Mouse (Mus musculus) intestine, embryonic 15.5 days (tissue): ENCODE results near the gene Sik3. TPM values are rescaled to one million over a fixed set of nuclear protein-coding genes. Genes with fewer than 3 reads are reported as not detected.

ENCODE experiments used
- ATAC-seq: fragments of 200-750 bp; cut with Nextera tagmentation; 2 replicates; pipeline ENCODE4 v1.8.0; 2017; ENCODE audit warnings: moderate TSS enrichment, moderate library complexity
- H3K27ac ChIP-seq: fragments of 300-500 bp; sonication (generic); 2 replicates; pipeline ENCODE4 v1.5.1; 2015; ENCODE audit warnings: mild to moderate bottlenecking, inconsistent platforms
- H3K27me3 ChIP-seq: fragments of 300-500 bp; sonication (generic); replicated peaks from 2 replicates; pipeline ENCODE4 v1.6.1; 2015; ENCODE audit warnings: inconsistent platforms
- H3K36me3 ChIP-seq: fragments of 300-500 bp; sonication (generic); 2 replicates; pipeline ENCODE4 v1.6.1; 2015; ENCODE audit warnings: inconsistent platforms
- H3K4me1 ChIP-seq: fragments of 300-500 bp; sonication (generic); replicated peaks from 2 replicates; pipeline ENCODE4 v1.6.1; 2015; ENCODE audit warnings: inconsistent platforms
- H3K4me2 ChIP-seq: fragments of 300-500 bp; sonication (generic); replicated peaks from 2 replicates; pipeline ENCODE4 v1.6.1; 2015; ENCODE audit warnings: mild to moderate bottlenecking, inconsistent platforms
- H3K4me3 ChIP-seq: fragments of 300-500 bp; sonication (generic); replicated peaks from 2 replicates; pipeline ENCODE4 v1.5.1; 2015; ENCODE audit warnings: inconsistent platforms
- H3K9ac ChIP-seq: fragments of 300-500 bp; sonication (generic); 2 replicates; pipeline ENCODE4 v1.6.1; 2015; ENCODE audit warnings: inconsistent platforms
- H3K9me3 ChIP-seq: fragments of 300-500 bp; sonication (generic); 2 replicates; pipeline ENCODE4 v1.6.1; 2016; ENCODE audit warnings: inconsistent platforms
- WGBS: fragments of 180-500 bp; shearing (Covaris S2); methylation state at CpG from one replicate; pipeline ENCODE4 v1.1.7; 2015; 5-methylcytosine and 5-hydroxymethylcytosine counted together
- polyA plus RNA-seq: library from polyadenylated mRNA; unstranded; fragments of >200 nt; fragmentation: Nextera tagmentation; extraction: Ambion mirVana; gene quantifications from 2 replicates; pipeline ENCODE4 v1.2.1, GENCODE M21; 2015

Sik3 gene
- polyA plus RNA-seq, 1 experiment from 2014 or later, result 13.2 TPM

DNA sequence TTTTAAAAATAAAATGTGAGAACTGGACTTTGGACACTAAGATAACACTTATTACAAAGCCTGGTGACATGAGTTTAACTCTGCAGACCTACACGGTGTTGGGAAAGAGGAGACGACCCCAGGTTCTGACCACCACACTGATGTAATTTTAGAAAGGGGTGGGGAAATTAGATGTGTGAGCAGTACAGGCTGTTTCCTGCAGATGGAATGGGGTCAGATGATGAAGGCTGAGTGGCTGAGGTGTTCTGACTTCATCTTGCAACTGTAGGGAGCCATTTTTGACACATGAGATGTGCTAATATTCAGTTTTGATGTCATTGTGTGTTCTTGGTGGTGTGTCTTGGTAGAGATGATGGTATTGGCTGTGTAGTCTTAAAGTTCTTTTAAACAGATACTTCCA lies 28.6 kb downstream of the Sik3 start:
- Histone ChIP-seq H3K9me3 (no peaks in the 10 kb centered on the region), H3K36me3 (no peaks in the 10 kb centered on the region), H3K4me3 (no peak overlapping the region), H3K4me1 (no peaks in the 10 kb centered on the region), H3K9ac (no peak overlapping the region), H3K4me2 (no peak overlapping the region), H3K27me3 (no peaks in the 10 kb centered on the region), H3K27ac (no peak overlapping the region)
- ATAC-seq, result no peak
- WGBS, result 55% methylated on average over 2 of the region's 2 CpGs

DNA sequence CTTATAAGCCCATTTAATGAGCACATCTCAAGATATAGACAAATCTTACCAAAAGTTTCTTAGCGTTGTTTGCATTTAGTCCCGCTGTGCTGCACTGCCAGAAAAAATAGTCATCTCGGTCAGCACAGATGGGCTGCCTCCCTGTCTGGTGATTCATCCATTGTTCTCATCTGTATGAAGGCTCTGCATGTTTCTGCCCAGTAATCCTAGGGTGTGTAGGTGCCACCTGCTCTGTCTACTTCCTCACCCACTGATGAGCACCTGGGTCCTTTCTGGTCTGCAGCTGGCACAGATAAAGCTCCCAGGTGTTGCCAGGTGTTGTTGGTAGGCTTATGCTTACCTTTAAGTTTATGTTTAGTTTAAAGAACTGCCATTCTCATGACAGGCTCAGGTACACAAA lies 29.8 kb downstream of the Sik3 start:
- no peak overlapping the region for H3K9ac ChIP-seq
- 76% methylated on average over 3 of the region's 3 CpGs for WGBS
- H3K4me2 ChIP-seq, result no peak overlapping the region
- ATAC-seq, result no peak
- H3K27ac ChIP-seq, result no peak overlapping the region
- no peaks in the 10 kb centered on the region for H3K4me1 ChIP-seq
- H3K36me3 ChIP-seq, result no peaks in the 10 kb centered on the region
- H3K9me3 ChIP-seq, result no peaks in the 10 kb centered on the region
- no peak overlapping the region for H3K4me3 ChIP-seq
- no peaks in the 10 kb centered on the region for H3K27me3 ChIP-seq

DNA sequence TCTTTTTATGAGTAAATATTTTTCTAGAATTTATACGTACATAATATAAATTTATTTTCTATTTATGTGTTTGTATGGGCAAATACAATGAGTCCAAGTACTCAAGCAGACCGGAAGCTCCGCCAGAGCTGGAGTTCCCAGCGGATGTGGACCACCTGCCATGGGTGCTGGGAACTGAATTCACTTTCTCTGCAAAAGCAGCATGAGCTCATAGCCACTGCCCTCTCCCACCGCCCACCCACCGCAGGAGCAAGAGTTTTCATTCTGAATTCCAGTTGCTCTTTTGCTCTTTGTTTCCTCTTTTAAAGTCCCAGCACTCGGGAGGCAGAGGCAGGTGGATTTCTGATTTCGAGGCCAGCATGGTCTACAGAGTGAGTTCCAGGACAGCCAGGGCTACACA lies 31.0 kb downstream of the Sik3 start:
- WGBS, result 90% methylated on average over 8 of the region's 8 CpGs

DNA sequence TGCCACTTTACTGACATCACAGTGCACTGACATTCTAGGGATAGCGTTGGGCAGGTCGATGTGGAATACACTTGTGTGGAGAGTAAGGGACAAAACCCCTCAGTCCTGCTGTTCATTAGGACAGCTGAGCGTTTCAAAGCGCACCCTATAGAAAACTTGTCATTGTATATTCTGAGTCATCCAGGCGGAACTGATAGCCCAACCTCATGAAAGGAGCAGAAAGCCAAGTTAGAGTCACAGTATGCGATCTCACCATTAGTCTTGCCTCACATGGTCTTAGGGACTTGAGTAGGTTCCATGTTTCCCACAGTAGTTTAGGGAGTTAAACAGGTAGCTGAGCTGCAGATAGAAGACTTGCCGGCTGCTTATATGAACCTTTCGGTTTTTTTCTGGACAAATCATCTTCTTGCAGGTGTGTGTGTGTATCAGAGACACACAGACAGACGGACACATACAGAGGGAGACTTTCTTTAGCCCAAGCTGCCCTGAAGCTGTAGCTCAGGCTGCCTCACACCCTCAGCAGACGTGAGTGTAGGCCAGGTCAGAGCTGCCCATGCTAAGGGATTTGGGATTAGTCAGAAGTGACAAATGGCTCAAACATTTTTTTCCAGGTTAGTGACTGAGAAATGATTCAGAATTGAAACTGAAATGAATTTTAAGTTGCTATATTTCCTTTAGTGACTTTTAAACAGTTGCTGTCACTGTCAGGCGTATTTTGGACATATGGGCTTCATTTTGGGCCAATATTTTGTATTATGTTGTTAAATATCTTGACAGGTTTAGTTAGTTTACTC lies 34.3 kb downstream of the Sik3 start:
- Histone ChIP-seq H3K4me2 (no peak overlapping the region), H3K27me3 (no peaks in the 10 kb centered on the region), H3K36me3 (no peaks in the 10 kb centered on the region), H3K4me3 (no peak overlapping the region), H3K4me1 (0 out of 2 replicates have a peak, but pooled peaks cover 6% of the 10 kb centered on the region), H3K9ac (no peak overlapping the region), H3K9me3 (no peaks in the 10 kb centered on the region), H3K27ac (no peak overlapping the region)
- no peak for ATAC-seq
- WGBS, result 87% methylated on average over 11 of the region's 11 CpGs

More for the DNA sequence above, 31.0 kb downstream of the Sik3 start:
- Histone ChIP-seq H3K4me3 (no peak overlapping the region), H3K4me1 (0 out of 2 replicates have a peak, but pooled peaks cover 5% of the 10 kb centered on the region), H3K36me3 (no peaks in the 10 kb centered on the region), H3K9ac (no peak overlapping the region), H3K27ac (no peak overlapping the region), H3K9me3 (no peaks in the 10 kb centered on the region), H3K27me3 (no peaks in the 10 kb centered on the region), H3K4me2 (no peak overlapping the region)
- ATAC-seq, result no peak

DNA sequence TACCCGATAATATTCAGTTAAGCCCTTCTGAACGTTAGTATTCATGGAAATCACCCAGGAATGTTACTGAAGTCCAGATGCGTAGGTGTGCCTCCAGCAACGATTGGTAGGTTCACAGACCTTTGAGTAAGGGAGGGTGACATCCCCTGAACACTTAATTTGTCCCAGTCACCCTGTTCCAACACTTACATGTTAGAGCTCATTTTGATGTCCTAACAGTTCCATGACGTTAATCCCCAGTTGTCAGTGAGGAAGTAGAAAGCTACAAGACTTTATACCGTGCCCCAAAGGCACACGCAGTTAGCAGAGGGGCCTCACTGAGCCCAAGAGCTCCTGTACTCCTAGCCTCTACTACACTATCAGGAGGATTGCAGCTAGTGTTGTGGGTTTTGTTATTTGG lies 36.9 kb downstream of the Sik3 start:
- Histone ChIP-seq H3K9me3 (no peaks in the 10 kb centered on the region), H3K27me3 (no peaks in the 10 kb centered on the region), H3K4me2 (no peak overlapping the region), H3K27ac (no peak overlapping the region), H3K36me3 (no peaks in the 10 kb centered on the region), H3K9ac (no peak overlapping the region), H3K4me1 (peaks cover 11% of the 10 kb centered on the region; the same call in 1 of the 2 replicates), H3K4me3 (no peak overlapping the region)
- ATAC-seq, result no peak
- WGBS, result 73% methylated on average over 7 of the region's 7 CpGs

DNA sequence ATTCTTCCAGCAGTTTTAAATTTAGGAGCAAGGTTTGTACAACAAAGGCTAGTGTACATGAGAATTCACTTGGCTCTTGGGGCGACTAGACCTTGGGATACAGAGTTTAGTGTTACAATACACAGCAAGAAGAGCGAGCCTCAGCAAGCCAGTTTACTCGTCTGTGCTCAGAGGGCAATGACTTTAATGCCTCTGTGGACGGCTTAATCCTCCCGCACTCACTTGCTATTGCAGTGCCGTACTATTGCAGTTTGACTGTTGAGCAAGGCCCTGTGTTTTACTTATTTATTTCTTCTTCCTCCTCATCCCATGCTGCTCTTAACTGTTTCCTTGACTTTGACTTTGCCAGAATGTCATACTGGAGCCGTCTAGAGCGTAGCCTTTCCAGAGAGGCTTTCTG lies 37.6 kb downstream of the Sik3 start:
- no peaks in the 10 kb centered on the region for H3K27me3 ChIP-seq
- WGBS, result 75% methylated on average over 8 of the region's 8 CpGs
- H3K9ac ChIP-seq, result no peak overlapping the region
- no peak overlapping the region for H3K4me2 ChIP-seq
- H3K4me1 ChIP-seq, result peaks cover 11% of the 10 kb centered on the region; the same call in 1 of the 2 replicates
- no peak overlapping the region for H3K27ac ChIP-seq
- H3K4me3 ChIP-seq, result no peak overlapping the region
- ATAC-seq, result no peak
- H3K9me3 ChIP-seq, result no peaks in the 10 kb centered on the region
- no peaks in the 10 kb centered on the region for H3K36me3 ChIP-seq

DNA sequence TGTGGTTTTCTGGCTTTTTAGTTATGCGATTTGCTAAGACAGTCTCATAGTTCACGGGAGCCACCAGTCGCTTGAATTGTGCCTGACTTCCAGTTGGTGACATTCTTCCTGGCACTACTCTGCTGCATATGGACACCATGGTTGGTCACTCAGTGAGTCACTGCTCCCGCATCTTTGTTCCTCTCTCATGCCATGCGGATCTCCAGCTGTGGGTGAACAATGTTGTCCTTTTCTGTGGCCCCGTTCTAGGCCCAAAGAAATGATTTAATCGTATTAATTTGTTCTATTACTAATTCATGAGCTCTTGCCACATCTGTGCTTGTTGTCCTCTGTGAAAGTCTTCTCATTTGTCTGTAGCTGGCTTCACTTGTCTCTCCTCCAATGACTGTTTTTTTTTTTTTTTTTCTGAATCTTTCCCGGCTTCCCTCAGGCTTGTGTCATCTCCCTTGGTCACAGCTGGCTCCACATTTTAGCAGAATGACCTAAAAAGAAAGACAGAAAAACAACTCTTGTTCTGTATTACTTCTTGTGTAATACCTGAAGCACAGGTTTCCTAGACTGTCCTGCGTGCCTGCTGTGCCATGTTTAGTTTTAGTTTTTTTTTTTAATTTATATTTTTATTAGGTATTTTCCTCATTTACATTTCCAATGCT lies 40.5 kb downstream of the Sik3 start:
- peaks cover 11% of the 10 kb centered on the region; the same call in 1 of the 2 replicates for H3K4me1 ChIP-seq
- no peaks in the 10 kb centered on the region for H3K27me3 ChIP-seq
- no peaks in the 10 kb centered on the region for H3K36me3 ChIP-seq
- H3K27ac ChIP-seq, result no peak overlapping the region
- H3K9me3 ChIP-seq, result no peaks in the 10 kb centered on the region
- no peak overlapping the region for H3K9ac ChIP-seq
- ATAC-seq, result no peak
- H3K4me2 ChIP-seq, result no peak overlapping the region
- WGBS, result 85% methylated on average over 9 of the region's 9 CpGs
- no peak overlapping the region for H3K4me3 ChIP-seq

DNA sequence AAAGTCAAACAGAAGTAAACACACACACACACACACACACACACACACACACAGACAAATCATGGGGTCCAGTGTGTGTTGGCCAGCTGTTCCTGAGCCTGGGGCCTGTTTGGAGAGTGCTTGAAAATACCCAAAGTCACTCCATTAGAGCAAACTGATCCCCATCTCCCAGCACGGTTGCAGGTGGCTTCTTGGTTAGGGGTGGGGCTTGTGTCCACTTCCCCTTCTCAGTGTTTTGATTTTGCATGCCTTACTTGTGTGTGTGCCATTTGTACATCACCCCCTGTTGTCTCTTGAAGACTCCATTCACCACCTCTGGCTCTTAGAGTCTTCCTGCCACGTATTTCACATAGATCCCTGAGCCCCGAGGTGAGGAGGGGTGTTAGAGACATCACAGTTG lies 45.4 kb downstream of the Sik3 start:
- Histone ChIP-seq H3K4me3 (no peak overlapping the region), H3K4me2 (no peak overlapping the region), H3K9me3 (no peaks in the 10 kb centered on the region), H3K4me1 (peaks cover 13% of the 10 kb centered on the region), H3K36me3 (no peaks in the 10 kb centered on the region), H3K27me3 (no peaks in the 10 kb centered on the region), H3K27ac (no peak overlapping the region), H3K9ac (no peak overlapping the region)
- 81% methylated on average over 3 of the region's 3 CpGs for WGBS
- ATAC-seq, result no peak

DNA sequence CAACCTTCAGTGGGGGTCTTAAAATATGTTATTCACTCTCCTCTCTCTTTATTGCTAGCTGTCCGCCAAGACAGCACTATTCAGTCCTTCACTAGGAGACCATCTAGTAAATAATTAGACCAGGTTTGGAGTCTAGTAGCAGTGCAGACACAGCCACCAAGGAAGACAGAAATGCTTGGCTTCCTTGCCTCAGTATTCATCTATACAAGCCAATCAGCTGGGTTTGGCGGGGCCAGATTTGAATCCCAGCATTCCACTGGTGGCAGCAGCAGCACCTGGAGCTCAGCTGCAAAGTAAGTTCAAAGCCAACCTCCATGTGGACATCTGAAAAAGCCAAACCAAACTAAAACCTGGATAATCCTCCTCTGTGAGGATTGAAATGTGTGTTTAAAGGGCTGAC lies 47.6 kb downstream of the Sik3 start:
- H3K4me2 ChIP-seq, result no peak overlapping the region
- ATAC-seq, result no peak
- H3K27ac ChIP-seq, result no peak overlapping the region
- H3K9me3 ChIP-seq, result no peaks in the 10 kb centered on the region
- H3K4me1 ChIP-seq, result peaks cover 8% of the 10 kb centered on the region; the same call in 1 of the 2 replicates
- WGBS, result 78% methylated on average over 2 of the region's 2 CpGs
- no peak overlapping the region for H3K4me3 ChIP-seq
- no peaks in the 10 kb centered on the region for H3K27me3 ChIP-seq
- H3K9ac ChIP-seq, result no peak overlapping the region
- H3K36me3 ChIP-seq, result no peaks in the 10 kb centered on the region

DNA sequence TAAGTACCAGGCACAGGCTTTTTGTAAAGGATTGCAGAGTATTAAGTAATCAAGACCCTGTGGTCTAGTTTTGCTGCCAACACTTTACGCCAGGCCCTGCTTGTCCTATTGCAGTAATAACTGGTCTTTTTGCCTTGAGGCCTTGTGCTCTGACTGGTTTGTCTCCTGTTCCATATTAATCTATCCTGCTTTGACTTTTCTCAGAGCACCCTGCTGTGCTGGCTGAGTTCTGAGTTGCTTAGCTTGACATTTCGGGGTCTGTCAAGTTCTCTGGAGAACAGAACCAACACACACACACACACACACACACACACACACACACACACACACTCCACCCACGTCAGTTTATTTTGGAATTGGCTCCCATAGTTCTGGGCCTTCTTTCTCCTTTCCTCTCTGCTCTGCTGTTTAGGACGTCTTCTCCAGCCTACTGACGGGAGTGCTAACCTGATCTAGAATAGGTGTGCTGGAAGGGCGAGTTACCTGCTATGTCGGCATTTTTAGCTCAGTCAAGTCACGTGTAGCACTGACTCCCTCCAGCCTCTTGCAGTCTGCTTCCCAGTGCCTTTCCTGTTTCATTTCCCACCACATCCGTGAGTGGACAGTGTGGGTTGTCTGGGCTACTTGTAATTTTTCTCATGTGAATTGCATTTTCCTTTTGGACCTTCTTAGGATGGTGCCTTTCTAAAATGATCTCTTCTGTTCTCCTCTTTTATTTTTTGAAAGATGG lies 49.2 kb downstream of the Sik3 start:
- Histone ChIP-seq H3K4me2 (no peak overlapping the region), H3K36me3 (no peaks in the 10 kb centered on the region), H3K9me3 (no peaks in the 10 kb centered on the region), H3K4me3 (no peak overlapping the region), H3K27me3 (no peaks in the 10 kb centered on the region), H3K4me1 (peaks cover 8% of the 10 kb centered on the region; the same call in 1 of the 2 replicates), H3K27ac (no peak overlapping the region), H3K9ac (no peak overlapping the region)
- ATAC-seq, result no peak
- WGBS, result 69% methylated on average over 9 of the region's 9 CpGs

DNA sequence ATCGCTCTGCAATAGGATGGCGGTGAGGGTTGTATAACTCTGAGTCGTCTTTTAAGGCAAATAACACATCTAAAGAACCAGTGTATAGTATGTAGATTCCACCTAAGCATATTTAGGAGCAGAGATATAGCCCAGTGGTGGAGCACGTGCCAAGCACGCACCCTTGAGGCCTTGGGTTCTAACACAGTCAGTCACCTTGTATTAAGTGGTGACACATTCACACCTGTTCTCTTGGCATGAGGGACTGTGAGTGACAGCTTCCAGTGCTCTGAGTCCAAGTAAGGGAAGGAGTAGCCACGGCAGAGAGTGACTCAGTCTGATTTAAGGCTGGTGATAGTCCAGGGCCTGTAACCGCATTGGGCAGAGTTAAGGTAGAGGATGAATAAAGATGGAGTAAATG lies 51.7 kb downstream of the Sik3 start:
- WGBS, result 91% methylated on average over 7 of the region's 7 CpGs
- no peak overlapping the region for H3K9ac ChIP-seq
- H3K4me1 ChIP-seq, result peaks cover 14% of the 10 kb centered on the region
- no peaks in the 10 kb centered on the region for H3K27me3 ChIP-seq
- no peaks in the 10 kb centered on the region for H3K36me3 ChIP-seq
- no peak overlapping the region for H3K4me2 ChIP-seq
- H3K4me3 ChIP-seq, result no peak overlapping the region
- no peaks in the 10 kb centered on the region for H3K9me3 ChIP-seq
- H3K27ac ChIP-seq, result no peak overlapping the region
- ATAC-seq, result no peak

DNA sequence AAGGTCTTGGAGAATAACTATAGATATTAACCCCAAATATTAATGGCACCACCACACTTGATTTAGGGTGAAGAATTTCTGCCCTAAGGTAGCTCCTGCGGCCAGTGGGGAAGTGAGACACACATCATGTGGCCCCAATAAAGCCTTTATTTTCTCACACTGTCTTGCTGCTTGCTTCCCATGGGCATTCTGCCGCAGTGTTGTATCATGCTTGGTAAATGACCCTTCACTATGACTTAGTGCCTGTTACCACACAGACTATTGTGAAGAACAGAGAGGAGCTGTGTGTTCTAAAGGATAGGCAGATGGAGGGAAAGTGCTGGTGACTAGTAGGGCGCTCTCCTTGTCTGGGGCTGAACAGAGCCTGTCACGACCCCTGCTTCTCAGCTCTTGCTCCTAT lies 54.1 kb downstream of the Sik3 start:
- H3K9me3 ChIP-seq, result no peaks in the 10 kb centered on the region
- no peak overlapping the region for H3K27ac ChIP-seq
- H3K4me2 ChIP-seq, result no peak overlapping the region
- no peak overlapping the region for H3K9ac ChIP-seq
- no peak for ATAC-seq
- H3K27me3 ChIP-seq, result no peaks in the 10 kb centered on the region
- WGBS, result 73% methylated on average over 4 of the region's 4 CpGs
- no peaks in the 10 kb centered on the region for H3K36me3 ChIP-seq
- peaks cover 9% of the 10 kb centered on the region for H3K4me1 ChIP-seq
- no peak overlapping the region for H3K4me3 ChIP-seq
